Mouse (Mus musculus): ENCODE measurements around the gene Mrgpra9.
"Not testable (repeated sequence)": the region's sequence is repeated elsewhere in the genome, so short reads cannot be mapped to it uniquely, and the experiment has no call there.

The Mrgpra9 gene

GRCm38 (mm10) chr7:47252770-47253169, at the start of gene Mrgpra9:
Mrgpra9 (minus strand) TSS chr7:47252848.
- no peak for DNase-seq (ENCODE audit: low spot score in 2 of 2)

- DNase-seq (ENCODE audit: low spot score in 2 of 2) = not testable (repeated sequence)
Measured at GRCm38 (mm10) chr7:47299612-47300011, 47.0 kb upstream of the Mrgpra9 start.

GRCm38 (mm10) chr7:47271547-47271946, 18.9 kb upstream of the Mrgpra9 start:
- not testable (repeated sequence) for DNase-seq (ENCODE audit: low spot score in 2 of 2)

- peak in 1 of 2 experiments; percentile 13 for DNase-seq (ENCODE audit: low spot score in 2 of 2)
Measured at GRCm38 (mm10) chr7:47244658-47245057, 8.0 kb downstream of the Mrgpra9 start.

- DNase-seq (ENCODE audit: low spot score in 2 of 2) = no peak
Measured at GRCm38 (mm10) chr7:47204830-47205229, 47.8 kb downstream of the Mrgpra9 start, which contains the start of gene Mrgpra6. Mrgpra6 (minus strand) TSS chr7:47204920.

GRCm38 (mm10) chr7:47195271-47195670, 57.4 kb downstream of the Mrgpra9 start:
- DNase-seq (ENCODE audit: low spot score in 2 of 2) = no peak
